Mouse (Mus musculus): Measurements from ENCODE around the gene Nrxn1. TPM values are rescaled to one million over a fixed set of nuclear protein-coding genes. Genes with fewer than 3 reads are reported as not detected.

Gene Nrxn1
- polyA plus RNA-seq, 1 experiment from 2014 or later, result 16.5 TPM

DNA sequence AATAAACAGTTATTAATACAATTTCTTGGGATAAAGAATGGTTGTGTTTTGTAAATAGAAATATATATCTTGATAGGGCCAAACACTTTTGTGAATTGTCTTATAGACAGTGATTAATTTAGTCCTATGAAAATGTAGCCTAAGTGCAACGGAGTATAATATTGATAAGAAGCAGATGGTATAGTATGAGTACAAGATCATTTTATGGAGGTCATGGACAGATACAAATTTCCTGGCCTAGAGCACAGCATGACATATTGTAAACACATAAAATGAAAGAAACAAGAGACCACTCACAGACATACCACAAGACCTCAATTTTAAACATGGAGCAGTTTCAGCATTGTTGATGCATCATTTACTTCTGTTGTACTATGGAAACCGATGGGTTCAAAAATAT lies 890.1 kb downstream of the Nrxn1 start:
- Histone ChIP-seq H3K9me3 (ENCODE audit: control insufficient read depth, low read length) (no peaks in the 10 kb centered on the region), H3K27ac (ENCODE audit: low read depth, low read length) (no peak overlapping the region), H3K27me3 (ENCODE audit: control insufficient read depth, insufficient read depth, low read length) (no peaks in the 10 kb centered on the region), H3K4me1 (ENCODE audit: control insufficient read depth, insufficient read depth, low read length) (no peaks in the 10 kb centered on the region), H3K9ac (ENCODE audit: low read length) (no peak overlapping the region), H3K4me2 (no peak overlapping the region), H3K36me3 (ENCODE audit: control insufficient read depth, insufficient read depth, low read length) (no peaks in the 10 kb centered on the region), H3K4me3 (ENCODE audit: low read depth, low read length) (no peak overlapping the region)
- ATAC-seq (ENCODE audit: low FRiP score), result no peak
- DNase-seq (ENCODE audit: low spot score, missing footprints), result no peak
- WGBS, result 80% methylated on average over 2 of the region's 2 CpGs

- H3K4me1 ChIP-seq (ENCODE audit: control insufficient read depth, insufficient read depth, low read length), result no peaks in the 10 kb centered on the region
- no peaks in the 10 kb centered on the region for H3K9me3 ChIP-seq (ENCODE audit: control insufficient read depth, low read length)
- peak; percentile 73; the same call in 1 of the 2 replicates for ATAC-seq (ENCODE audit: low FRiP score)
- WGBS, result 6% methylated on average over 1 of the region's 1 CpGs
- DNase-seq (ENCODE audit: low spot score, missing footprints), result no peak
- no peak overlapping the region for H3K4me2 ChIP-seq
- H3K4me3 ChIP-seq (ENCODE audit: low read depth, low read length), result no peak overlapping the region
- no peaks in the 10 kb centered on the region for H3K36me3 ChIP-seq (ENCODE audit: control insufficient read depth, insufficient read depth, low read length)
- no peak overlapping the region for H3K27ac ChIP-seq (ENCODE audit: low read depth, low read length)
- H3K9ac ChIP-seq (ENCODE audit: low read length), result no peak overlapping the region
- H3K27me3 ChIP-seq (ENCODE audit: control insufficient read depth, insufficient read depth, low read length), result no peaks in the 10 kb centered on the region
Observed at GRCm38 (mm10) chr17:90196772-90197171, 896.1 kb downstream of the Nrxn1 start.

GRCm38 (mm10) chr17:90141602-90142001 lies 951.3 kb downstream of the Nrxn1 start:
- Histone ChIP-seq H3K36me3 (ENCODE audit: control insufficient read depth, insufficient read depth, low read length) (no peaks in the 10 kb centered on the region), H3K27ac (ENCODE audit: low read depth, low read length) (no peak overlapping the region), H3K9ac (ENCODE audit: low read length) (no peak overlapping the region), H3K4me2 (no peak overlapping the region), H3K27me3 (ENCODE audit: control insufficient read depth, insufficient read depth, low read length) (no peaks in the 10 kb centered on the region), H3K9me3 (ENCODE audit: control insufficient read depth, low read length) (no peaks in the 10 kb centered on the region), H3K4me1 (ENCODE audit: control insufficient read depth, insufficient read depth, low read length) (no peaks in the 10 kb centered on the region), H3K4me3 (ENCODE audit: low read depth, low read length) (no peak overlapping the region)
- ATAC-seq (ENCODE audit: low FRiP score) (no peak), DNase-seq (ENCODE audit: low spot score, missing footprints) (no peak)
- WGBS, result 52% methylated on average over 4 of the region's 4 CpGs

GRCm38 (mm10) chr17:90130836-90131235 lies 962.0 kb downstream of the Nrxn1 start:
- DNase-seq (ENCODE audit: low spot score, missing footprints), result no peak
- Histone ChIP-seq H3K36me3 (ENCODE audit: control insufficient read depth, insufficient read depth, low read length) (no peaks in the 10 kb centered on the region), H3K4me2 (no peak overlapping the region), H3K27me3 (ENCODE audit: control insufficient read depth, insufficient read depth, low read length) (no peaks in the 10 kb centered on the region), H3K4me3 (ENCODE audit: low read depth, low read length) (no peak overlapping the region), H3K27ac (ENCODE audit: low read depth, low read length) (no peak overlapping the region), H3K9me3 (ENCODE audit: control insufficient read depth, low read length) (no peaks in the 10 kb centered on the region), H3K9ac (ENCODE audit: low read length) (no peak overlapping the region), H3K4me1 (ENCODE audit: control insufficient read depth, insufficient read depth, low read length) (no peaks in the 10 kb centered on the region)
- WGBS, result 86% methylated on average over 9 of the region's 12 CpGs
- no peak for ATAC-seq (ENCODE audit: low FRiP score)

DNA sequence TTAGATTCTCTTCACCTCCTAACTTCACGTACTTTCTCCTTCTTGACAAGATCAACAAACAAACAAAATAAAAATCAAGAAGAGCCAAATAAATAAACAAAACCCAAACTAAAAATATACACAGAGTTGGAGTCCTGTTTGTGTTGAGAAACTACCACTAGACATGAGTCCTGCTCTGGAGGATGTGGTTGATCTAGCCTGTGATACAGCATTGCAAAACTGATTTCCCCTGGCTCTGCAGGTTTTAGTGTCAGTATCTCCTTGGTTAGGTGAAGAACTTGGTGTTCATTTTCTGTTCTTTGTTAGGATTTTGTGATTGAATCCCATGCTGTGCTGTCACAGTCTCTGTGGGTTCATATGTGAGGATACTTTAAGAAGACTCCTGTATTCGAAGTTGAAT lies 963.7 kb downstream of the Nrxn1 start:
- 89% methylated on average over 2 of the region's 2 CpGs for WGBS
- Histone ChIP-seq H3K27ac (ENCODE audit: low read depth, low read length) (no peak overlapping the region), H3K36me3 (ENCODE audit: control insufficient read depth, insufficient read depth, low read length) (no peaks in the 10 kb centered on the region), H3K4me2 (no peak overlapping the region), H3K27me3 (ENCODE audit: control insufficient read depth, insufficient read depth, low read length) (no peaks in the 10 kb centered on the region), H3K4me1 (ENCODE audit: control insufficient read depth, insufficient read depth, low read length) (no peaks in the 10 kb centered on the region), H3K9ac (ENCODE audit: low read length) (no peak overlapping the region), H3K4me3 (ENCODE audit: low read depth, low read length) (no peak overlapping the region), H3K9me3 (ENCODE audit: control insufficient read depth, low read length) (no peaks in the 10 kb centered on the region)
- no peak for ATAC-seq (ENCODE audit: low FRiP score)
- no peak for DNase-seq (ENCODE audit: low spot score, missing footprints)

DNA sequence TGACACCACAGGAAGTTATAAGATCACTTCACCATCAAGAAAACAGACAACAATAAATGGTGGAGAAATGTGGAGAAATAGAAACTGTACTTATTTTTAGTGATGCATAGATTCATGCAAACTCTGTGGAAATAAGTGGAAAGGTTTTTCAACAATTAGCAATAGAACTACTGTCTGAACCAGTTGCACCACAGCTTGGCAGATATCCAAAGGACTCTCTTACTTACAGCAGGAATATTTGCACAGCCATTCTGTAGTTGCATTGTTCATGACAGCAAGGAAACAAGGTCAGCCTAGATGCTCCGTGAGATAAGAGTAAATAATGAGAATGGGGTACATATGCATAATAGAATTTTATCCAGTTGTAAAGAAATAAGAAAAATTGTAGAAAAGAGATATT lies 965.3 kb downstream of the Nrxn1 start:
- H3K9ac ChIP-seq (ENCODE audit: low read length), result no peak overlapping the region
- DNase-seq (ENCODE audit: low spot score, missing footprints) (no peak), ATAC-seq (ENCODE audit: low FRiP score) (no peak)
- H3K4me2 ChIP-seq, result no peak overlapping the region
- H3K4me3 ChIP-seq (ENCODE audit: low read depth, low read length), result no peak overlapping the region
- no peak overlapping the region for H3K27ac ChIP-seq (ENCODE audit: low read depth, low read length)
- no peaks in the 10 kb centered on the region for H3K27me3 ChIP-seq (ENCODE audit: control insufficient read depth, insufficient read depth, low read length)
- H3K4me1 ChIP-seq (ENCODE audit: control insufficient read depth, insufficient read depth, low read length), result no peaks in the 10 kb centered on the region
- 86% methylated on average over 1 of the region's 1 CpGs for WGBS
- no peaks in the 10 kb centered on the region for H3K9me3 ChIP-seq (ENCODE audit: control insufficient read depth, low read length)
- H3K36me3 ChIP-seq (ENCODE audit: control insufficient read depth, insufficient read depth, low read length), result no peaks in the 10 kb centered on the region

DNA sequence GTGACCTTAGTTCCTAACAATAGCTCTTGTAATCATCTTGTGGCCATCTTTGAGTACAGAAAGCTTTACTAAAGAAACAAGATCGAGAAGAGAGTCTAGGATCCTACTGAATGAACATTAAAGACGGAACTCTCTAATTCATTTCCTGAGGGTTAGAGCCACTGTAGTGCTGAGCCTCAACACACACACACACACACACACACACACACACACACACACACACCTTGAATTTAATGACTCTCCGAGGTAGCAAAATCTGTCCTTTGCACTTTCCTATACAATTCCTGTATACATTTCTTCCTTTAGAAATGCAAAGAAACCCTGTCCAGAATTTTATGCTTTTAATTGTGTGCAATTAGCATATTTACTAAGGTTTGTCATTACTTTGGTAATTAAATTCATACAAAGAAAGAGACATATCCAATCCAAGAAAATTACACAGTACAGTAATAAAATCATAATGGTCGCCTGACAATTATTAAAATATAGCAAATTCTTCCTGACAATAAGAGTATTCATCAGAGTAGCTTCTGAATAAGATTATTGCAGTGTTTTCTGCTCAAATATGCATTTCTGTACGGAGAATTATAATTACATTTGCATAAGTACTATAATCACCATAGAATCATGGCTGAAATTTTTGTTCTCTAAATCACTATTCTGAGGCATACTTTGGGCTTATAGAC lies 969.9 kb downstream of the Nrxn1 start:
- H3K4me3 ChIP-seq (ENCODE audit: low read depth, low read length), result no peak overlapping the region
- ATAC-seq (ENCODE audit: low FRiP score) (no peak), DNase-seq (ENCODE audit: low spot score, missing footprints) (no peak)
- H3K4me2 ChIP-seq, result no peak overlapping the region
- no peaks in the 10 kb centered on the region for H3K4me1 ChIP-seq (ENCODE audit: control insufficient read depth, insufficient read depth, low read length)
- no peaks in the 10 kb centered on the region for H3K27me3 ChIP-seq (ENCODE audit: control insufficient read depth, insufficient read depth, low read length)
- no peak overlapping the region for H3K27ac ChIP-seq (ENCODE audit: low read depth, low read length)
- H3K36me3 ChIP-seq (ENCODE audit: control insufficient read depth, insufficient read depth, low read length), result no peaks in the 10 kb centered on the region
- no peak overlapping the region for H3K9ac ChIP-seq (ENCODE audit: low read length)
- 85% methylated on average over 5 of the region's 5 CpGs for WGBS
- no peaks in the 10 kb centered on the region for H3K9me3 ChIP-seq (ENCODE audit: control insufficient read depth, low read length)

- Histone ChIP-seq H3K9me3 (ENCODE audit: control insufficient read depth, low read length) (no peaks in the 10 kb centered on the region), H3K4me3 (ENCODE audit: low read depth, low read length) (no peak overlapping the region), H3K4me2 (no peak overlapping the region), H3K27me3 (ENCODE audit: control insufficient read depth, insufficient read depth, low read length) (no peaks in the 10 kb centered on the region), H3K27ac (ENCODE audit: low read depth, low read length) (no peak overlapping the region), H3K4me1 (ENCODE audit: control insufficient read depth, insufficient read depth, low read length) (no peaks in the 10 kb centered on the region), H3K9ac (ENCODE audit: low read length) (no peak overlapping the region), H3K36me3 (ENCODE audit: control insufficient read depth, insufficient read depth, low read length) (no peaks in the 10 kb centered on the region)
- WGBS, result 88% methylated on average over 2 of the region's 2 CpGs
- no peak for DNase-seq (ENCODE audit: low spot score, missing footprints)
- ATAC-seq (ENCODE audit: low FRiP score), result no peak
Observed at GRCm38 (mm10) chr17:90116241-90116640, 976.6 kb downstream of the Nrxn1 start.

- Histone ChIP-seq H3K4me1 (ENCODE audit: control insufficient read depth, insufficient read depth, low read length) (no peaks in the 10 kb centered on the region), H3K36me3 (ENCODE audit: control insufficient read depth, insufficient read depth, low read length) (no peaks in the 10 kb centered on the region), H3K9ac (ENCODE audit: low read length) (no peak overlapping the region), H3K27me3 (ENCODE audit: control insufficient read depth, insufficient read depth, low read length) (no peaks in the 10 kb centered on the region), H3K9me3 (ENCODE audit: control insufficient read depth, low read length) (no peaks in the 10 kb centered on the region), H3K4me2 (no peak overlapping the region), H3K27ac (ENCODE audit: low read depth, low read length) (no peak overlapping the region), H3K4me3 (ENCODE audit: low read depth, low read length) (no peak overlapping the region)
- 83% methylated on average over 3 of the region's 3 CpGs for WGBS
- ATAC-seq (ENCODE audit: low FRiP score) (no peak), DNase-seq (ENCODE audit: low spot score, missing footprints) (no peak)
Observed at GRCm38 (mm10) chr17:90094999-90095398, 997.9 kb downstream of the Nrxn1 start.
